Mouse (Mus musculus) common myeloid progenitor, adult 5-6 weeks (primary cell): ENCODE measurements at regions not wholly inside any gene's neighbourhood (a gene's known extent, or its start where the extent isn't known, plus 50 kb on each side); places are given as distances from the start of the nearest gene placed in this dataset.
A peak's percentile ranks its signal among the peaks of the same experiment; 100 is the strongest.

Experiments
- ATAC-seq: replicated peaks from 2 replicates; pipeline ENCODE4 v1.8.0; 2016; ENCODE audit warnings: low read depth, mild to moderate bottlenecking, moderate TSS enrichment, inconsistent platforms; ENCODE audit not compliant: poor library complexity, severe bottlenecking

DNA sequence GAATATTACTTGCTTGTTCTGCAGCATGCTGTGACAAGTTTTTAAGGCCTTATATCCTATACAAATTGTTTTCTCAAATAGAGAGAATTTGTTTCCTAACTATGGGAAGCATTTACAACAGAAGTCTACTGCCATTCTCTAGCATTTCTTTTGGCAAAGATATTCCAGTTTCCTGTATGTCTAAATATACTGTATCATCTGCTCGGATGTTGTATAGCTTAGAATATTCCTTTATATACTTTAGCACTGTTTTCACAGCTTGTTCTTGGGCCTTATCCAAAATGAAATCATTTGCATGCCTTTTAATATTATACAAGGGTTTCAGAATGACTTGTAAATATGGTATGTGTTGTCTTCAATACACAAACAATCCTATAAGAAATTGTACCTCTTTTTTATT lies 92.1 kb upstream of the Ins2 start:
- no peak for ATAC-seq

DNA sequence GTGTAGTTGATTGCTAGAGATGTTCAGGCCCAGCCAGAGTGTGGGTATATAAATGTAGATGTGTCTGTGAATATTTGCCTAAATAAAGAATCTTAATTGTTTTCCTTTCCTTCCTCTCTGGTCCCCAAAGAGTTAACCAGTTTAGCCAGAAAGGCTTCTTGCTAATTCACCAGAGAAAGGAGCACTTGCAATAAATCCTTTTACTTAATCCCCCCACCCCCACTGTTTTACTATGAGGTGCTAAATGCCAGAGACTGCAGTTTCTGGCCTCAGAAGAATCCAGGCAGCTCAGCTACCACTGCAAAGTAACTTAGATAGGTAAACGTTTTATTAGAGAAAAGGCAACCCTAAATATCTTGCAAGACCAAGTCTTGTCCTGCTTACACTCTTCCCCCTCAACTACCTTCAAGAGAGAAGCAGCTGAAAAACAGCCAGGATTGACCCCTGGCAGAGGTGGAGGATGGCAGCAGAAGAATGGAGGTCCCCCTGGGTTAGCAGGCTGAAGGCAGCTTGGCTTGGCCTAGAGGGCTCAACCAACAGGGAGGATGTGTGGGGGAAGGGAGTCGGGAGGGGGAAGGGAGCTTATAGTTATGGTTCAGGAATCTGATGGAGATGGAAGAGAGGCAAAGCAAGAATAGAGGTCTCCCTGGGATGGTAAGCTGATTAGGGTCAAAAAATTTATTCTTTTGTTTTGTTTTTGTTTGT lies 87.9 kb upstream of the Ins2 start:
- no peak for ATAC-seq

DNA sequence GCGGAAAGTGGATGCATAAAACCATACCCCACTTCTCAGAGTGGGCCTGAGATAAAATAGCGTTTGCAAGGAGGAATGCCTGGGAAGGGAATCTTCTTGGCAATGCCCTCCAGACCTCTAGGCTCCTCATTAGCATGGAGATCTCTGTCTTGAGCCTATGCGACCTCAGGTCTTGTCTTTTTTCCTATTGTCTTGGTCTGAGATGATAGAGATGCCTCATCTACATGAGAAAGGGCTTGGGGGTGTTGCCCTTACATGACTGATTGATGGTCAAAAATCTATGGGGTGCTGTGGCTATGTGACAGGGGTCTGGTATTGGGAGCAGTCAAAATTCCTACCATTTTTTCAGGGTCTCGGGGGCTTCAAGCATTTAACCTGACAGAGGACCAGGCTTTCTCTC lies 67.5 kb upstream of the Ins2 start:
- no peak for ATAC-seq

DNA sequence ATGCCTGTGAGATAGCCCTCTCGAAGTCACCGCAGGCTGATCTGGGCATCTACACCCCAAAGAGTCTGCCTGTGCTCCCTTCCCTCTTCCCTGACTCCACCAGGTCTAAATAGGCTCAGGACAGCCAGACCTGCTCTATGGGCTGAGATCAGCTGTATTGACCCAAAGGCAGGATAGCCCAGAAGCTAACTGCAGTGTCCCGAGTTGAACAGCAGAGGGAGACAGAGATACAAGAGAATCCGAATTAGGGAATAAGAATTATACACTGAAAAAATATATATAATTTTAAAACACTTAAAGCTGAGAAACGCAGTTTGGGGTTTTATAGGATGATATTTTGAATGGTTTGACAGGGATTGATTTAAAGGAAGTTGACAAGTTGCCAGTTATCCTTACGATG lies 56.2 kb upstream of the Ins2 start:
- peak; percentile 83 for ATAC-seq

DNA sequence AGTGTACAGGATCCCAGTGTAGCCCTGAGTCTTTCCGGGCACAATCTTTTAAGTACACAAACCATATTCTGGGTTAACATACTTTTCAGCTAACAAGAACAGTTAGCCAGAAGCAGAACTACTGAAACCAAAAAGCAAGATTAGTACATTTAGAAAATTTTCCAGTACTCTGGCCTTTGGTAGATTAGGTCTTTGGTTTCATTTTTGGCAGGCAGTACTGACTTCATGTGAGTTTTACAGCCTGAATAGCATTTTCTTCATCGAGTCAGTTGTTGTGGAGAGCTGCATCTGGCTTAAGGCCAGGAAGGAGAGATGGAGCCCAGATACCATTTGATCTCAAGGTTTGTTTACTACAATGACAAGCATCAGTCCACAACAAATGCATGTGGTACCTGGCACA lies 51.3 kb upstream of the Ins2 start:
- no peak; the same call in 1 of the 2 replicates for ATAC-seq
